Mouse (Mus musculus) cerebellum, adult 2 months (tissue): ENCODE measurements around the gene Prkab1.

Source experiments
- CTCF ChIP-seq: fragments of 200-500 bp; IDR thresholded peaks from 2 replicates; pipeline ENCODE4 v1.5.1; 2011; ENCODE audit warnings: low read depth, mild to moderate bottlenecking, control low read depth, low read length, moderate library complexity, borderline replicate concordance; ENCODE audit not compliant: insufficient read depth
- POLR2A ChIP-seq: fragments of 200-500 bp; IDR thresholded peaks from 2 replicates; pipeline ENCODE4 v1.6.1; 2011; ENCODE audit warnings: low read length, control low read depth, borderline replicate concordance; ENCODE audit not compliant: insufficient read depth

GRCm38 (mm10) chr5:116011700-116012099 lies 12.6 kb downstream of the Prkab1 start:
- TF ChIP-seq CTCF (no peak), POLR2A (no peak)
